Mouse (Mus musculus) stomach, postnatal 0 days (tissue): ENCODE measurements around the gene Syt2. TPM values are rescaled to one million over a fixed set of nuclear protein-coding genes. Genes with fewer than 3 reads are reported as not detected.

ENCODE experiments used
- ATAC-seq: fragments of 200-750 bp; cut with Nextera tagmentation; 2 replicates; pipeline ENCODE4 v1.8.0; 2017; ENCODE audit not compliant: low FRiP score, low TSS enrichment
- DNase-seq: peaks from one replicate; pipeline ENCODE4 v3.0.0-alpha.2; 2016; ENCODE audit warnings: low spot score
- H3K27ac ChIP-seq: fragments of 300-500 bp; sonication (generic); replicated peaks from 2 replicates; pipeline ENCODE4 v1.5.1; 2014; ENCODE audit warnings: mild to moderate bottlenecking, control low read depth
- H3K27me3 ChIP-seq: fragments of 300-500 bp; sonication (generic); 2 replicates; pipeline ENCODE4 v1.6.1; 2014; ENCODE audit warnings: low read length; ENCODE audit not compliant: control insufficient read depth, insufficient read depth
- H3K36me3 ChIP-seq: fragments of 300-500 bp; sonication (generic); 2 replicates; pipeline ENCODE4 v1.6.1; 2014; ENCODE audit warnings: low read length, mixed read lengths; ENCODE audit not compliant: control insufficient read depth, insufficient read depth
- H3K4me1 ChIP-seq: fragments of 300-500 bp; sonication (generic); replicated peaks from 2 replicates; pipeline ENCODE4 v1.6.1; 2014; ENCODE audit warnings: antibody characterized with exemption; ENCODE audit not compliant: control insufficient read depth, insufficient read depth
- H3K4me2 ChIP-seq: fragments of 300-500 bp; sonication (generic); replicated peaks from 2 replicates; pipeline ENCODE4 v1.6.1; 2014; ENCODE audit warnings: low read depth, mild to moderate bottlenecking, control low read depth, moderate library complexity
- H3K4me3 ChIP-seq: fragments of 300-500 bp; sonication (generic); 2 replicates; pipeline ENCODE4 v1.5.1; 2014; ENCODE audit warnings: low read depth, low read length, control low read depth
- H3K9ac ChIP-seq: fragments of 300-500 bp; sonication (generic); 2 replicates; pipeline ENCODE4 v1.6.1; 2014; ENCODE audit warnings: mild to moderate bottlenecking, low read length, control low read depth, mixed read lengths
- H3K9me3 ChIP-seq: fragments of 300-500 bp; sonication (generic); 2 replicates; pipeline ENCODE4 v1.6.1; 2016; ENCODE audit warnings: low read length; ENCODE audit not compliant: control insufficient read depth
- CTCF ChIP-seq: IDR thresholded peaks from 2 replicates; pipeline ENCODE4 v1.5.1; 2016; ENCODE audit warnings: antibody characterized with exemption, low read depth, mild to moderate bottlenecking, moderate library complexity
- EP300 ChIP-seq: optimal IDR thresholded peaks from 2 replicates; pipeline ENCODE3; 2016; ENCODE audit warnings: antibody characterized with exemption
- WGBS: fragments of 180-500 bp; shearing (Covaris S2); extraction: QIAGEN DNeasy Blood & Tissue Kit; methylation state at CpG from one replicate; pipeline ENCODE4 v1.1.7; 2014; 5-methylcytosine and 5-hydroxymethylcytosine counted together
- microRNA-seq: library from miRNA; unstranded; fragments of <30 nt; microRNA quantifications from one replicate; pipeline ENCODE4, GENCODE M21; 2016
- polyA plus RNA-seq: library from polyadenylated mRNA; unstranded; fragments of >200 nt; fragmentation: Nextera tagmentation; extraction: Ambion mirVana; gene quantifications from 2 replicates; pipeline ENCODE4 v1.2.1, GENCODE M21; 2015

Gene Syt2
- polyA plus RNA-seq, 1 experiment from 2014 or later = 0.58 TPM

DNA sequence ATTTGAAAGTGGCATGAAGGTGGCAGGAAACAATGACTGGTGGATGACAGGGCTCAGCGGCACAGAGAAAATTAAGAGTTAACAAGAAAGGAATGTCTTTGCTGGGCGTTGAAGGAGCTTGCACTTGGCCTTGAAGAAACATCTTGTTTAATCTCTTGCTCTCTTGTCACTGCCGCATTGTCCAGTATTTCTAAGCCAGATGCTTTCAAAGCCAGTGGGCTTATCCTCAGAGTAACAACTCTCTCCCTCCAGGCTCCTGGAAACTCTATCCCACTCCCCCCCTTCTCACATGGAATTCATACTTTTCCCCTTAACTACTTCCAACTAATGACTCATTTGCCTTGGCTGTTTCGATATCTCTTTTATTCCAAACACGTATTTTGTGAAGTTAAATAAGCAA lies 157.9 kb downstream of the Syt2 start:
- H3K9me3 ChIP-seq = no peaks in the 10 kb centered on the region
- ATAC-seq (no peak), DNase-seq (no peak)
- no peaks in the 10 kb centered on the region for H3K36me3 ChIP-seq
- peak overlapping the region; percentile 55 for H3K4me2 ChIP-seq
- H3K4me3 ChIP-seq = peak overlapping the region; percentile 48; the same call in 1 of the 2 replicates
- peaks cover 6% of the 10 kb centered on the region for H3K4me1 ChIP-seq
- no peaks in the 10 kb centered on the region for H3K27me3 ChIP-seq
- 23% methylated on average over 5 of the region's 5 CpGs for WGBS
- TF ChIP-seq EP300 (no peak), CTCF (no peak)
- peak overlapping the region; percentile 71 for H3K9ac ChIP-seq
- peak overlapping the region; percentile 97 for H3K27ac ChIP-seq

DNA sequence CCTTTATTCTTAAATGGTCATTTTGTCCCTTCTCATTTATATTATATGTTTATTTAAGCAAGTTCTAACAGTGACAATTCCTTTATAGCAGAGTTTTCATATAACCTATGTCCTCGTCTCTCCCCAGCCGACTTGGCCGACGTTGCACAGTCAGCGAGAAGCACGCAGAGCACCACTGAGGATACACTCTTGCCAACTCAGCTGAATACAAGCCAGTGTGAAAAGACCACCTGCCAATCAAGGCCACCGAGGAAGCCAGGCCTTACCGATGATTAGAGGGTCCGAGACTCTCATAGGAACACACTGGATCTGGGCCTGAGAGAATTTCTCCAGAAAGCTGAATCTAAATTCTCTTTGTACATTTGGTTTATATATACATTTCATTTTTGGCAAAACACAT lies 159.0 kb downstream of the Syt2 start:
- Histone ChIP-seq H3K4me1 (peaks cover 6% of the 10 kb centered on the region), H3K4me3 (no peak overlapping the region), H3K36me3 (no peaks in the 10 kb centered on the region), H3K9me3 (no peaks in the 10 kb centered on the region), H3K27me3 (no peaks in the 10 kb centered on the region), H3K27ac (peak overlapping the region; percentile 56; the same call in 1 of the 2 replicates), H3K4me2 (no peak overlapping the region), H3K9ac (no peak overlapping the region)
- ATAC-seq (no peak), DNase-seq (no peak)
- 52% methylated on average over 9 of the region's 9 CpGs for WGBS
- TF ChIP-seq EP300 (no peak), CTCF (no peak)

Small RNA genes within 50 kb of the gene (microRNA-seq; reads per million reads assigned to microRNA genes)
- gene Gm22232 = not detected

Other genes with a start within 250 kb of the Syt2 start
- gene Cyb5r1, start 241.1 kb upstream of the Syt2 start, polyA plus RNA-seq = 14.2 and 14.3 TPM in 2 replicates
- 84.4 and 90.2 TPM in 2 replicates for gene Adipor1, start 231.3 kb upstream of the Syt2 start, polyA plus RNA-seq
- 10.0 and 10.6 TPM in 2 replicates for gene Klhl12, start 191.1 kb upstream of the Syt2 start, polyA plus RNA-seq
- gene Rabif, start 152.0 kb upstream of the Syt2 start, polyA plus RNA-seq = 31.4 and 32.2 TPM in 2 replicates
- gene Mgat4e, start 97.0 kb upstream of the Syt2 start, polyA plus RNA-seq = not detected in 2 replicates
- 28.5 and 29.5 TPM in 2 replicates for gene Kdm5b, start 86.5 kb upstream of the Syt2 start, polyA plus RNA-seq